Mouse (Mus musculus): ENCODE measurements at regions not wholly inside any gene's neighbourhood (a gene's known extent, or its start where the extent isn't known, plus 50 kb on each side); places are given as distances from the start of the nearest gene placed in this dataset.
"Not testable (repeated sequence)": the region's sequence is repeated elsewhere in the genome, so short reads cannot be mapped to it uniquely, and the experiment has no call there.

GRCm38 (mm10) chr17:91733927-91734324, 641.1 kb upstream of the Nrxn1 start:
- no peaks in the 10 kb centered on the region for H3K4me1 ChIP-seq (ENCODE audit: control insufficient read depth, insufficient read depth, low read length)
- H3K9ac ChIP-seq (replicated peaks; ENCODE audit: low read length): no peak overlapping the region
- ATAC-seq (ENCODE audit: low FRiP score, low TSS enrichment): no peak
- no peak overlapping the region for H3K4me2 ChIP-seq (ENCODE audit: low read length)
- no peaks in the 10 kb centered on the region for H3K27me3 ChIP-seq (ENCODE audit: control insufficient read depth, insufficient read depth, low read length)
- WGBS: 91% methylated on average over 1 of the region's 1 CpGs
- no peak overlapping the region for H3K4me3 ChIP-seq (replicated peaks; ENCODE audit: low read depth, low read length)
- H3K36me3 ChIP-seq (ENCODE audit: control insufficient read depth, insufficient read depth, low read length): no peaks in the 10 kb centered on the region
- no peak overlapping the region for H3K27ac ChIP-seq (replicated peaks; ENCODE audit: low read depth, low read length)
- H3K9me3 ChIP-seq (ENCODE audit: control insufficient read depth, low read length): no peaks in the 10 kb centered on the region
- no peak for DNase-seq

- Histone ChIP-seq H3K27me3 (ENCODE audit: control insufficient read depth, insufficient read depth, low read length) (no peaks in the 10 kb centered on the region), H3K9me3 (ENCODE audit: control insufficient read depth, low read length) (no peaks in the 10 kb centered on the region), H3K4me1 (ENCODE audit: control insufficient read depth, insufficient read depth, low read length) (no peaks in the 10 kb centered on the region), H3K27ac (replicated peaks; ENCODE audit: low read depth, low read length) (no peak overlapping the region), H3K36me3 (ENCODE audit: control insufficient read depth, insufficient read depth, low read length) (no peaks in the 10 kb centered on the region), H3K4me3 (replicated peaks; ENCODE audit: low read depth, low read length) (no peak overlapping the region), H3K4me2 (ENCODE audit: low read length) (no peak overlapping the region), H3K9ac (replicated peaks; ENCODE audit: low read length) (no peak overlapping the region)
- ATAC-seq (ENCODE audit: low FRiP score, low TSS enrichment) (no peak), DNase-seq (no peak)
- 83% methylated on average over 2 of the region's 2 CpGs for WGBS
Observed at GRCm38 (mm10) chr17:91733174-91733926, 640.5 kb upstream of the Nrxn1 start.

- ATAC-seq (ENCODE audit: low FRiP score, low TSS enrichment) (no peak), DNase-seq (no peak)
- Histone ChIP-seq H3K9ac (replicated peaks; ENCODE audit: low read length) (no peak overlapping the region), H3K4me2 (ENCODE audit: low read length) (no peak overlapping the region), H3K9me3 (ENCODE audit: control insufficient read depth, low read length) (no peaks in the 10 kb centered on the region), H3K4me3 (replicated peaks; ENCODE audit: low read depth, low read length) (no peak overlapping the region), H3K4me1 (ENCODE audit: control insufficient read depth, insufficient read depth, low read length) (no peaks in the 10 kb centered on the region), H3K27ac (replicated peaks; ENCODE audit: low read depth, low read length) (no peak overlapping the region), H3K36me3 (ENCODE audit: control insufficient read depth, insufficient read depth, low read length) (no peaks in the 10 kb centered on the region), H3K27me3 (ENCODE audit: control insufficient read depth, insufficient read depth, low read length) (no peaks in the 10 kb centered on the region)
Observed at GRCm38 (mm10) chr17:91710412-91710811, 617.5 kb upstream of the Nrxn1 start.

GRCm38 (mm10) chr17:91691063-91691462, 598.2 kb upstream of the Nrxn1 start:
- H3K36me3 ChIP-seq (ENCODE audit: control insufficient read depth, insufficient read depth, low read length): no peaks in the 10 kb centered on the region
- H3K4me3 ChIP-seq (replicated peaks; ENCODE audit: low read depth, low read length): no peak overlapping the region
- no peak overlapping the region for H3K4me2 ChIP-seq (ENCODE audit: low read length)
- H3K4me1 ChIP-seq (ENCODE audit: control insufficient read depth, insufficient read depth, low read length): no peaks in the 10 kb centered on the region
- H3K27me3 ChIP-seq (ENCODE audit: control insufficient read depth, insufficient read depth, low read length): no peaks in the 10 kb centered on the region
- WGBS: 88% methylated on average over 4 of the region's 4 CpGs
- H3K9ac ChIP-seq (replicated peaks; ENCODE audit: low read length): no peak overlapping the region
- no peaks in the 10 kb centered on the region for H3K9me3 ChIP-seq (ENCODE audit: control insufficient read depth, low read length)
- no peak for ATAC-seq (ENCODE audit: low FRiP score, low TSS enrichment)
- H3K27ac ChIP-seq (replicated peaks; ENCODE audit: low read depth, low read length): no peak overlapping the region
- no peak for DNase-seq

- no peaks in the 10 kb centered on the region for H3K9me3 ChIP-seq (ENCODE audit: control insufficient read depth, low read length)
- H3K4me2 ChIP-seq (ENCODE audit: low read length): no peak overlapping the region
- DNase-seq (peak; percentile 27), ATAC-seq (ENCODE audit: low FRiP score, low TSS enrichment) (no peak)
- H3K9ac ChIP-seq (replicated peaks; ENCODE audit: low read length): no peak overlapping the region
- H3K4me3 ChIP-seq (replicated peaks; ENCODE audit: low read depth, low read length): no peak overlapping the region
- no peak overlapping the region for H3K27ac ChIP-seq (replicated peaks; ENCODE audit: low read depth, low read length)
- no peaks in the 10 kb centered on the region for H3K4me1 ChIP-seq (ENCODE audit: control insufficient read depth, insufficient read depth, low read length)
- no peaks in the 10 kb centered on the region for H3K36me3 ChIP-seq (ENCODE audit: control insufficient read depth, insufficient read depth, low read length)
- H3K27me3 ChIP-seq (ENCODE audit: control insufficient read depth, insufficient read depth, low read length): no peaks in the 10 kb centered on the region
Observed at GRCm38 (mm10) chr17:91657449-91657848, 564.6 kb upstream of the Nrxn1 start.

GRCm38 (mm10) chr17:91657036-91657435, 564.2 kb upstream of the Nrxn1 start:
- Histone ChIP-seq H3K4me2 (ENCODE audit: low read length) (no peak overlapping the region), H3K9me3 (ENCODE audit: control insufficient read depth, low read length) (no peaks in the 10 kb centered on the region), H3K4me3 (replicated peaks; ENCODE audit: low read depth, low read length) (no peak overlapping the region), H3K27me3 (ENCODE audit: control insufficient read depth, insufficient read depth, low read length) (no peaks in the 10 kb centered on the region), H3K27ac (replicated peaks; ENCODE audit: low read depth, low read length) (no peak overlapping the region), H3K36me3 (ENCODE audit: control insufficient read depth, insufficient read depth, low read length) (no peaks in the 10 kb centered on the region), H3K4me1 (ENCODE audit: control insufficient read depth, insufficient read depth, low read length) (no peaks in the 10 kb centered on the region), H3K9ac (replicated peaks; ENCODE audit: low read length) (no peak overlapping the region)
- DNase-seq (no peak), ATAC-seq (ENCODE audit: low FRiP score, low TSS enrichment) (no peak)

- no peaks in the 10 kb centered on the region for H3K36me3 ChIP-seq (ENCODE audit: control insufficient read depth, insufficient read depth, low read length)
- ATAC-seq (ENCODE audit: low FRiP score, low TSS enrichment) (no peak), DNase-seq (no peak)
- no peaks in the 10 kb centered on the region for H3K9me3 ChIP-seq (ENCODE audit: control insufficient read depth, low read length)
- no peak overlapping the region for H3K27ac ChIP-seq (replicated peaks; ENCODE audit: low read depth, low read length)
- H3K27me3 ChIP-seq (ENCODE audit: control insufficient read depth, insufficient read depth, low read length): no peaks in the 10 kb centered on the region
- no peaks in the 10 kb centered on the region for H3K4me1 ChIP-seq (ENCODE audit: control insufficient read depth, insufficient read depth, low read length)
- no peak overlapping the region for H3K4me2 ChIP-seq (ENCODE audit: low read length)
- H3K4me3 ChIP-seq (replicated peaks; ENCODE audit: low read depth, low read length): no peak overlapping the region
- H3K9ac ChIP-seq (replicated peaks; ENCODE audit: low read length): no peak overlapping the region
Observed at GRCm38 (mm10) chr17:91631915-91632314, 539.0 kb upstream of the Nrxn1 start.

GRCm38 (mm10) chr17:91614175-91614574, 521.3 kb upstream of the Nrxn1 start:
- not testable (repeated sequence) for H3K4me3 ChIP-seq (replicated peaks; ENCODE audit: low read depth, low read length); DNase-seq; H3K9me3 ChIP-seq (ENCODE audit: control insufficient read depth, low read length); ATAC-seq (ENCODE audit: low FRiP score, low TSS enrichment); H3K9ac ChIP-seq (replicated peaks; ENCODE audit: low read length); H3K4me2 ChIP-seq (ENCODE audit: low read length); H3K4me1 ChIP-seq (ENCODE audit: control insufficient read depth, insufficient read depth, low read length); H3K27ac ChIP-seq (replicated peaks; ENCODE audit: low read depth, low read length); H3K36me3 ChIP-seq (ENCODE audit: control insufficient read depth, insufficient read depth, low read length); H3K27me3 ChIP-seq (ENCODE audit: control insufficient read depth, insufficient read depth, low read length)
- WGBS: 88% methylated on average over 5 of the region's 5 CpGs

GRCm38 (mm10) chr17:91589120-91589519, 496.2 kb upstream of the Nrxn1 start:
- Histone ChIP-seq H3K9ac (replicated peaks; ENCODE audit: low read length) (no peak overlapping the region), H3K27ac (replicated peaks; ENCODE audit: low read depth, low read length) (no peak overlapping the region), H3K9me3 (ENCODE audit: control insufficient read depth, low read length) (peaks cover 4% of the 10 kb centered on the region; the same call in 1 of the 2 replicates), H3K36me3 (ENCODE audit: control insufficient read depth, insufficient read depth, low read length) (no peaks in the 10 kb centered on the region), H3K4me3 (replicated peaks; ENCODE audit: low read depth, low read length) (no peak overlapping the region), H3K4me1 (ENCODE audit: control insufficient read depth, insufficient read depth, low read length) (no peaks in the 10 kb centered on the region), H3K4me2 (ENCODE audit: low read length) (no peak overlapping the region), H3K27me3 (ENCODE audit: control insufficient read depth, insufficient read depth, low read length) (no peaks in the 10 kb centered on the region)
- DNase-seq (no peak), ATAC-seq (ENCODE audit: low FRiP score, low TSS enrichment) (no peak)

Data from midbrain, embryonic 14.5 days (tissue).